Mouse (Mus musculus): ENCODE measurements at regions not wholly inside any gene's neighbourhood (a gene's known extent, or its start where the extent isn't known, plus 50 kb on each side); places are given as distances from the start of the nearest gene placed in this dataset.
"Not testable (repeated sequence)": the region's sequence is repeated elsewhere in the genome, so short reads cannot be mapped to it uniquely, and the experiment has no call there.

GRCm38 (mm10) chr1:88800411-88800810 is 98.4 kb upstream of the Arl4c start:
- H3K4me1 ChIP-seq (replicated peaks; ENCODE audit: control insufficient read depth, insufficient read depth, low read length): no peaks in the 10 kb centered on the region
- TF ChIP-seq CTCF (IDR thresholded peaks at IDR 0.05; ENCODE audit: low read depth): no peak
- H3K4me2 ChIP-seq (replicated peaks; ENCODE audit: low read depth): no peak overlapping the region
- H3K9ac ChIP-seq (ENCODE audit: low read depth, low read length): no peak overlapping the region
- ATAC-seq: no peak
- H3K9me3 ChIP-seq (ENCODE audit: control insufficient read depth): no peaks in the 10 kb centered on the region
- WGBS: 20% methylated on average over 5 of the region's 5 CpGs
- no peaks in the 10 kb centered on the region for H3K36me3 ChIP-seq (ENCODE audit: control insufficient read depth, insufficient read depth)
- no peak overlapping the region for H3K27ac ChIP-seq (ENCODE audit: low read depth, low read length)
- no peak overlapping the region for H3K4me3 ChIP-seq (ENCODE audit: low read depth, low read length)
- H3K27me3 ChIP-seq (replicated peaks; ENCODE audit: control insufficient read depth, insufficient read depth, low read length): no peaks in the 10 kb centered on the region

- H3K9me3 ChIP-seq (ENCODE audit: control insufficient read depth); H3K4me2 ChIP-seq (replicated peaks; ENCODE audit: low read depth); H3K4me3 ChIP-seq (ENCODE audit: low read depth, low read length); H3K36me3 ChIP-seq (ENCODE audit: control insufficient read depth, insufficient read depth); ATAC-seq; H3K27me3 ChIP-seq (replicated peaks; ENCODE audit: control insufficient read depth, insufficient read depth, low read length); H3K27ac ChIP-seq (ENCODE audit: low read depth, low read length); H3K4me1 ChIP-seq (replicated peaks; ENCODE audit: control insufficient read depth, insufficient read depth, low read length); H3K9ac ChIP-seq (ENCODE audit: low read depth, low read length): not testable (repeated sequence)
Observed at GRCm38 (mm10) chr1:88801151-88801550, 99.1 kb upstream of the Arl4c start.

GRCm38 (mm10) chr1:88806960-88807359 is 104.9 kb upstream of the Arl4c start:
- no peaks in the 10 kb centered on the region for H3K36me3 ChIP-seq (ENCODE audit: control insufficient read depth, insufficient read depth)
- peaks cover 2% of the 10 kb centered on the region; the same call in 1 of the 2 replicates for H3K9me3 ChIP-seq (ENCODE audit: control insufficient read depth)
- H3K4me3 ChIP-seq (ENCODE audit: low read depth, low read length): no peak overlapping the region
- H3K9ac ChIP-seq (ENCODE audit: low read depth, low read length): no peak overlapping the region
- no peaks in the 10 kb centered on the region for H3K27me3 ChIP-seq (replicated peaks; ENCODE audit: control insufficient read depth, insufficient read depth, low read length)
- TF ChIP-seq CTCF (IDR thresholded peaks at IDR 0.05; ENCODE audit: low read depth): peak; percentile 57
- no peaks in the 10 kb centered on the region for H3K4me1 ChIP-seq (replicated peaks; ENCODE audit: control insufficient read depth, insufficient read depth, low read length)
- no peak for ATAC-seq
- no peak overlapping the region for H3K4me2 ChIP-seq (replicated peaks; ENCODE audit: low read depth)
- WGBS: 59% methylated on average over 6 of the region's 6 CpGs
- no peak overlapping the region for H3K27ac ChIP-seq (ENCODE audit: low read depth, low read length)

- no peak overlapping the region for H3K9ac ChIP-seq (ENCODE audit: low read depth, low read length)
- no peak overlapping the region for H3K4me3 ChIP-seq (ENCODE audit: low read depth, low read length)
- H3K4me2 ChIP-seq (replicated peaks; ENCODE audit: low read depth): no peak overlapping the region
- no peaks in the 10 kb centered on the region for H3K4me1 ChIP-seq (replicated peaks; ENCODE audit: control insufficient read depth, insufficient read depth, low read length)
- H3K36me3 ChIP-seq (ENCODE audit: control insufficient read depth, insufficient read depth): no peaks in the 10 kb centered on the region
- no peak for TF ChIP-seq CTCF (IDR thresholded peaks at IDR 0.05; ENCODE audit: low read depth)
- H3K9me3 ChIP-seq (ENCODE audit: control insufficient read depth): peaks cover 2% of the 10 kb centered on the region; the same call in 1 of the 2 replicates
- no peaks in the 10 kb centered on the region for H3K27me3 ChIP-seq (replicated peaks; ENCODE audit: control insufficient read depth, insufficient read depth, low read length)
- WGBS: 56% methylated on average over 6 of the region's 6 CpGs
- H3K27ac ChIP-seq (ENCODE audit: low read depth, low read length): no peak overlapping the region
- no peak for ATAC-seq
Observed at GRCm38 (mm10) chr1:88807901-88808300, 105.9 kb upstream of the Arl4c start.

GRCm38 (mm10) chr1:88808508-88808907 is 106.5 kb upstream of the Arl4c start:
- peaks cover 2% of the 10 kb centered on the region; the same call in 1 of the 2 replicates for H3K9me3 ChIP-seq (ENCODE audit: control insufficient read depth)
- 88% methylated on average over 3 of the region's 3 CpGs for WGBS
- TF ChIP-seq CTCF (IDR thresholded peaks at IDR 0.05; ENCODE audit: low read depth): no peak
- no peak overlapping the region for H3K4me2 ChIP-seq (replicated peaks; ENCODE audit: low read depth)
- H3K4me1 ChIP-seq (replicated peaks; ENCODE audit: control insufficient read depth, insufficient read depth, low read length): no peaks in the 10 kb centered on the region
- no peak overlapping the region for H3K4me3 ChIP-seq (ENCODE audit: low read depth, low read length)
- no peak overlapping the region for H3K9ac ChIP-seq (ENCODE audit: low read depth, low read length)
- no peak for ATAC-seq
- H3K27ac ChIP-seq (ENCODE audit: low read depth, low read length): no peak overlapping the region
- H3K27me3 ChIP-seq (replicated peaks; ENCODE audit: control insufficient read depth, insufficient read depth, low read length): no peaks in the 10 kb centered on the region
- no peaks in the 10 kb centered on the region for H3K36me3 ChIP-seq (ENCODE audit: control insufficient read depth, insufficient read depth)

GRCm38 (mm10) chr1:88809756-88810155 is 107.7 kb upstream of the Arl4c start:
- no peaks in the 10 kb centered on the region for H3K36me3 ChIP-seq (ENCODE audit: control insufficient read depth, insufficient read depth)
- no peak overlapping the region for H3K4me2 ChIP-seq (replicated peaks; ENCODE audit: low read depth)
- no peak for ATAC-seq
- H3K27me3 ChIP-seq (replicated peaks; ENCODE audit: control insufficient read depth, insufficient read depth, low read length): no peaks in the 10 kb centered on the region
- peaks cover 2% of the 10 kb centered on the region; the same call in 1 of the 2 replicates for H3K9me3 ChIP-seq (ENCODE audit: control insufficient read depth)
- no peak overlapping the region for H3K9ac ChIP-seq (ENCODE audit: low read depth, low read length)
- no peak overlapping the region for H3K27ac ChIP-seq (ENCODE audit: low read depth, low read length)
- WGBS: 87% methylated on average over 2 of the region's 2 CpGs
- no peak for TF ChIP-seq CTCF (IDR thresholded peaks at IDR 0.05; ENCODE audit: low read depth)
- H3K4me3 ChIP-seq (ENCODE audit: low read depth, low read length): no peak overlapping the region
- H3K4me1 ChIP-seq (replicated peaks; ENCODE audit: control insufficient read depth, insufficient read depth, low read length): no peaks in the 10 kb centered on the region

GRCm38 (mm10) chr1:88813200-88813599 is 111.2 kb upstream of the Arl4c start:
- no peaks in the 10 kb centered on the region for H3K27me3 ChIP-seq (replicated peaks; ENCODE audit: control insufficient read depth, insufficient read depth, low read length)
- no peak overlapping the region for H3K4me3 ChIP-seq (ENCODE audit: low read depth, low read length)
- H3K9me3 ChIP-seq (ENCODE audit: control insufficient read depth): no peaks in the 10 kb centered on the region; the same call in 1 of the 2 replicates
- no peaks in the 10 kb centered on the region for H3K4me1 ChIP-seq (replicated peaks; ENCODE audit: control insufficient read depth, insufficient read depth, low read length)
- H3K27ac ChIP-seq (ENCODE audit: low read depth, low read length): no peak overlapping the region
- H3K36me3 ChIP-seq (ENCODE audit: control insufficient read depth, insufficient read depth): no peaks in the 10 kb centered on the region
- no peak for TF ChIP-seq CTCF (IDR thresholded peaks at IDR 0.05; ENCODE audit: low read depth)
- no peak for ATAC-seq
- 76% methylated on average over 7 of the region's 7 CpGs for WGBS
- H3K4me2 ChIP-seq (replicated peaks; ENCODE audit: low read depth): no peak overlapping the region
- H3K9ac ChIP-seq (ENCODE audit: low read depth, low read length): no peak overlapping the region

Measured in intestine, postnatal 0 days (tissue).